Mouse (Mus musculus) CH12.LX (cell line): ENCODE data around the gene Hist1h2bk. TPM values are rescaled to one million over a fixed set of nuclear protein-coding genes. Genes with fewer than 3 reads are reported as not detected.
A peak's percentile ranks its signal among the peaks of the same experiment; 100 is the strongest.

ENCODE experiments used
- DNase-seq: peaks from one replicate; pipeline ENCODE4 v3.0.0-alpha.2; 2013; ENCODE audit errors: extremely low read depth
- H3K27ac ChIP-seq: 2 replicates; pipeline ENCODE4 v1.5.1; 2012; ENCODE audit warnings: low read depth, mild to moderate bottlenecking, control low read depth, moderate library complexity; ENCODE audit not compliant: insufficient read depth
- H3K27me3 ChIP-seq: replicated peaks from 2 replicates; pipeline ENCODE3; 2012; ENCODE audit warnings: inconsistent platforms
- H3K36me3 ChIP-seq, 2 experiments: replicated peaks in 1 of 2; 2 replicates each; pipeline versions ENCODE3 to v1.6.1; 2012; ENCODE audit warnings: inconsistent platforms in 1 of 2, low read length in 1 of 2, mild to moderate bottlenecking in 1 of 2, mixed read lengths in 1 of 2, moderate library complexity in 1 of 2; ENCODE audit not compliant: control insufficient read depth in 1 of 2, insufficient read depth in 1 of 2
- H3K4me1 ChIP-seq, 2 experiments: 2 replicates each; pipeline ENCODE4 v1.6.1; 2012; ENCODE audit warnings: inconsistent platforms in 1 of 2, moderate library complexity in 1 of 2; ENCODE audit not compliant: insufficient read depth in 2 of 2, control insufficient read depth in 1 of 2
- H3K4me2 ChIP-seq: 2 replicates; pipeline ENCODE4 v1.6.1; 2012; ENCODE audit warnings: low read depth, mild to moderate bottlenecking, control low read depth; ENCODE audit not compliant: poor library complexity, insufficient read depth, severe bottlenecking
- H3K4me3 ChIP-seq, 3 experiments: fragments of 150-350 bp in 1 of 3; sonication (generic) in 1 of 3; replicated peaks in 1 of 3; 2 replicates each; pipeline versions ENCODE3 to v1.5.1; 2011 to 2012; ENCODE audit warnings: low read depth in 2 of 3, low read length in 2 of 3, mild to moderate bottlenecking in 2 of 3, moderate library complexity in 2 of 3, control low read depth in 1 of 3, improper control_type of control experiment in 1 of 3, inconsistent platforms in 1 of 3, mixed read lengths in 1 of 3; ENCODE audit not compliant: poor library complexity in 1 of 3
- H3K79me2 ChIP-seq: replicated peaks from 2 replicates; pipeline ENCODE4 v1.6.1; 2012; ENCODE audit warnings: mild to moderate bottlenecking, moderate library complexity; ENCODE audit not compliant: control insufficient read depth, poor library complexity, insufficient read depth, severe bottlenecking; ENCODE audit errors: extremely low read depth
- H3K9ac ChIP-seq: 2 replicates; pipeline ENCODE4 v1.6.1; 2012; ENCODE audit warnings: low read depth, mild to moderate bottlenecking, control low read depth, moderate library complexity; ENCODE audit not compliant: insufficient read depth
- H3K9me3 ChIP-seq: replicated peaks from 2 replicates; pipeline ENCODE3; 2012; ENCODE audit warnings: low read length, inconsistent platforms, mixed read lengths
- CHD1 ChIP-seq: IDR thresholded peaks from 2 replicates; pipeline ENCODE4 v1.6.1; 2012; ENCODE audit warnings: low read depth, low read length, improper control_type of control experiment, inconsistent platforms
- E2F4 ChIP-seq: IDR thresholded peaks from 2 replicates; pipeline ENCODE4 v1.6.1; 2011; ENCODE audit warnings: low read depth, low read length, improper control_type of control experiment; ENCODE audit not compliant: insufficient replicate concordance
- IRF4 ChIP-seq: IDR thresholded peaks from 2 replicates; pipeline ENCODE4 v1.6.1; 2014; ENCODE audit warnings: low read depth, mild to moderate bottlenecking, inconsistent platforms, low read length, improper control_type of control experiment
- JUND ChIP-seq: conservative IDR thresholded peaks from 2 replicates; pipeline ENCODE4 v1.6.1; 2011; ENCODE audit warnings: low read depth, low read length, improper control_type of control experiment
- MAFK ChIP-seq: IDR thresholded peaks from 2 replicates; pipeline ENCODE4 v1.6.1; 2011; ENCODE audit warnings: low read length, improper control_type of control experiment; ENCODE audit not compliant: insufficient replicate concordance
- MAX ChIP-seq: IDR thresholded peaks from 2 replicates; pipeline ENCODE4 v1.6.1; 2011; ENCODE audit warnings: low read length, improper control_type of control experiment
- MEF2A ChIP-seq: IDR thresholded peaks from 2 replicates; pipeline ENCODE4 v1.6.1; 2014; ENCODE audit warnings: low read depth, mild to moderate bottlenecking, inconsistent platforms, low read length, improper control_type of control experiment, borderline replicate concordance
- MXI1 ChIP-seq: IDR thresholded peaks from 2 replicates; pipeline ENCODE4 v1.6.1; 2011; ENCODE audit warnings: mild to moderate bottlenecking, low read depth, low read length, improper control_type of control experiment
- MYC ChIP-seq: IDR thresholded peaks from 2 replicates; pipeline ENCODE4 v1.6.1; 2011; ENCODE audit warnings: low read depth, mild to moderate bottlenecking, improper control_type of control experiment, low read length
- NELFE ChIP-seq: IDR thresholded peaks from 2 replicates; pipeline ENCODE4 v1.6.1; 2011; ENCODE audit warnings: low read depth, low read length, improper control_type of control experiment
- POLR2A ChIP-seq: IDR thresholded peaks from 2 replicates; pipeline ENCODE4 v1.6.1; 2011; ENCODE audit warnings: low read depth, mild to moderate bottlenecking, improper control_type of control experiment, low read length
- POLR2AphosphoS2 ChIP-seq: IDR thresholded peaks from 2 replicates; pipeline ENCODE4 v1.6.1; 2011; ENCODE audit warnings: low read depth, low read length, improper control_type of control experiment
- RCOR1 ChIP-seq: conservative IDR thresholded peaks from 2 replicates; pipeline ENCODE4 v1.6.1; 2012; ENCODE audit warnings: low read depth, mild to moderate bottlenecking, inconsistent platforms, low read length, improper control_type of control experiment
- SMC3 ChIP-seq: IDR thresholded peaks from 2 replicates; pipeline ENCODE4 v1.6.1; 2011; ENCODE audit warnings: low read depth, low read length, improper control_type of control experiment
- TCF12 ChIP-seq: IDR thresholded peaks from 2 replicates; pipeline ENCODE4 v1.6.1; 2014; ENCODE audit warnings: low read depth, mild to moderate bottlenecking, inconsistent platforms, low read length, improper control_type of control experiment
- UBTF ChIP-seq: IDR thresholded peaks from 2 replicates; pipeline ENCODE4 v1.6.1; 2012; ENCODE audit warnings: low read depth, mild to moderate bottlenecking, inconsistent platforms, low read length, improper control_type of control experiment, moderate library complexity
- USF2 ChIP-seq: conservative IDR thresholded peaks from 2 replicates; pipeline ENCODE4 v1.6.1; 2011; ENCODE audit warnings: low read depth, low read length, improper control_type of control experiment
- ZKSCAN1 ChIP-seq: IDR thresholded peaks from 2 replicates; pipeline ENCODE4 v1.6.1; 2012; ENCODE audit warnings: low read depth, inconsistent platforms, low read length, improper control_type of control experiment, borderline replicate concordance
- ZMIZ1 ChIP-seq: IDR thresholded peaks from 2 replicates; pipeline ENCODE4 v1.6.1; 2012; ENCODE audit warnings: low read depth, mild to moderate bottlenecking, inconsistent platforms, low read length, improper control_type of control experiment
- ZNF384 ChIP-seq: IDR thresholded peaks from 2 replicates; pipeline ENCODE4 v1.6.1; 2012; ENCODE audit warnings: low read depth, low read length, improper control_type of control experiment, inconsistent platforms
- dilution Hi-C: fragments of 300-500 bp; cut with MboI; formaldehyde crosslinking; loops from 2 replicates; pipeline ENCODE4 v1.14.3; 2020; ENCODE audit warnings: low sequenced_read_pairs; ENCODE audit not compliant: extremely low pct_unique_long_range_greater_than_20kb, extremely low pct_ligation_motif_present
- in situ Hi-C: fragments of 300-500 bp; cut with MboI; formaldehyde crosslinking; loops from 3 replicates; pipeline ENCODE4 v1.14.3; 2019; ENCODE audit warnings: low sequenced_read_pairs, low pct_ligation_motif_present, low pct_unique_long_range_greater_than_20kb, mixed read lengths
- polyA plus RNA-seq: library from polyadenylated mRNA; unstranded; fragments of >175 nt; gene quantifications from 2 replicates; pipeline ENCODE4 v1.2.1, GENCODE M21; 2012; ENCODE audit warnings: low read depth; ENCODE audit not compliant: insufficient read length
- total RNA-seq, 2 experiments: library from RNA; depleted of rRNA; stranded (reverse); fragments of 300-350 nt in 1 of 2; fragments of >200 nt in 1 of 2; gene quantifications; 2 replicates each; pipeline ENCODE4 v1.2.3; 2012 to 2014

Hist1h2bk gene
- total and polyA plus RNA-seq, 3 experiments = 8.1 to 2,636 (median 47.2) TPM

GRCm38 (mm10) chr13:22034443-22035266 lies 1.0 kb upstream of the Hist1h2bk start:
- Histone ChIP-seq H3K36me3 (no peaks in the 10 kb centered on the region), H3K27me3 (no peaks in the 10 kb centered on the region), H3K79me2 (no peaks in the 10 kb centered on the region), H3K9me3 (no peaks in the 10 kb centered on the region), H3K27ac (peak overlapping the region; percentile 84), H3K4me3 (peak overlapping the region; percentile 4 to 56 (median 50)), H3K4me2 (peak overlapping the region; percentile 78), H3K4me1 (peaks cover 3 to 27% of the 10 kb centered on the region in 2 experiments; a peak in 3 of 4 replicates), H3K9ac (peak overlapping the region; percentile 92)
- in situ Hi-C loops = loop anchor here (5.0 to 25.0 kb wide), 4 partner anchors 107 to 1728 kb away; partner anchors contain the start of genes Hist1h1a, Hist1h2ab, Hist1h3a and Hist1h3b
- TF ChIP-seq POLR2A = peak; percentile 88
- peak; percentile 93 for TF ChIP-seq MYC
- TF ChIP-seq MXI1 = peak; percentile 93
- no peak for TF ChIP-seq TCF12
- no peak for TF ChIP-seq MEF2A
- TF ChIP-seq USF2 = peak; percentile 39
- TF ChIP-seq RCOR1 = 0 out of 2 replicates have a peak, but pooled peaks have one; percentile 15
- peak; percentile 97 for TF ChIP-seq ZMIZ1
- TF ChIP-seq ZNF384 = peak; percentile 45; the same call in 1 of the 2 replicates
- TF ChIP-seq MAX = peak; percentile 92
- peak; percentile 97 for TF ChIP-seq POLR2AphosphoS2
- TF ChIP-seq E2F4 = 0 out of 2 replicates have a peak, but pooled peaks have one; percentile 27
- peak; percentile 83 for TF ChIP-seq CHD1
- TF ChIP-seq UBTF = no peak; the same call in 1 of the 2 replicates
- no peak for TF ChIP-seq SMC3
- TF ChIP-seq JUND = no peak
- 0 out of 2 replicates have a peak, but pooled peaks have one; percentile 3 for TF ChIP-seq IRF4
- TF ChIP-seq MAFK = 0 out of 2 replicates have a peak, but pooled peaks have one; percentile 17
- TF ChIP-seq NELFE = peak; percentile 75; the same call in 1 of the 2 replicates
- TF ChIP-seq ZKSCAN1 = no peak
- peak; percentile 56 for DNase-seq
- dilution Hi-C loops = no loop called here
